Mouse (Mus musculus) limb, embryonic 14.5 days (tissue): ENCODE results near the gene Tmprss3. TPM values are rescaled to one million over a fixed set of nuclear protein-coding genes. Genes with fewer than 3 reads are reported as not detected.

Experiments used
- ATAC-seq: fragments of 200-750 bp; cut with Nextera tagmentation; 2 replicates; pipeline ENCODE4 v1.8.0; 2017; ENCODE audit warnings: low read depth, moderate number of reproducible peaks, moderate TSS enrichment; ENCODE audit not compliant: low FRiP score
- DNase-seq: peaks from one replicate; pipeline ENCODE4 v3.0.0-alpha.2; 2015; ENCODE audit warnings: low spot score
- H3K27ac ChIP-seq: fragments of 300-500 bp; sonication (generic); replicated peaks from 2 replicates; pipeline ENCODE4 v1.5.1; 2014; ENCODE audit warnings: low read depth, mild to moderate bottlenecking, low read length, moderate library complexity, mixed read lengths
- H3K27me3 ChIP-seq: fragments of 300-500 bp; sonication (generic); 2 replicates; pipeline ENCODE4 v1.6.1; 2014; ENCODE audit warnings: low read length, mixed read lengths; ENCODE audit not compliant: control insufficient read depth, insufficient read depth
- H3K36me3 ChIP-seq: fragments of 300-500 bp; sonication (generic); 2 replicates; pipeline ENCODE4 v1.6.1; 2014; ENCODE audit warnings: mild to moderate bottlenecking, low read length, moderate library complexity, mixed read lengths; ENCODE audit not compliant: control insufficient read depth, insufficient read depth
- H3K4me1 ChIP-seq: fragments of 300-500 bp; sonication (generic); 2 replicates; pipeline ENCODE4 v1.6.1; 2014; ENCODE audit warnings: antibody characterized with exemption, low read length, mixed read lengths; ENCODE audit not compliant: control insufficient read depth, insufficient read depth
- H3K4me2 ChIP-seq: fragments of 300-500 bp; sonication (generic); replicated peaks from 2 replicates; pipeline ENCODE4 v1.6.1; 2014; ENCODE audit warnings: low read depth, mild to moderate bottlenecking, low read length, moderate library complexity; ENCODE audit not compliant: severe bottlenecking
- H3K4me3 ChIP-seq: fragments of 300-500 bp; sonication (generic); replicated peaks from 2 replicates; pipeline ENCODE4 v1.5.1; 2014; ENCODE audit warnings: low read length
- H3K9ac ChIP-seq: fragments of 300-500 bp; sonication (generic); 2 replicates; pipeline ENCODE4 v1.6.1; 2014; ENCODE audit warnings: mild to moderate bottlenecking, low read depth, low read length, moderate library complexity; ENCODE audit not compliant: severe bottlenecking
- H3K9me3 ChIP-seq: fragments of 300-500 bp; sonication (generic); 2 replicates; pipeline ENCODE4 v1.6.1; 2016; ENCODE audit warnings: low read length; ENCODE audit not compliant: control insufficient read depth
- POLR2A ChIP-seq: fragments of 200-500 bp; IDR thresholded peaks from 2 replicates; pipeline ENCODE4 v1.8.0; 2012; ENCODE audit warnings: inconsistent platforms, mild to moderate bottlenecking, moderate library complexity, borderline replicate concordance; ENCODE audit not compliant: insufficient read depth, insufficient read length; ENCODE audit errors: extremely low read depth
- WGBS: fragments of 180-500 bp; shearing (Covaris S2); extraction: QIAGEN DNeasy Blood & Tissue Kit; methylation state at CpG from one replicate; pipeline ENCODE4 v1.1.7; 2014; 5-methylcytosine and 5-hydroxymethylcytosine counted together
- polyA plus RNA-seq, 2 experiments: library from polyadenylated mRNA; depleted of rRNA in 1 of 2; stranded (reverse) in 1 of 2; unstranded in 1 of 2; fragments of >200 nt; fragmentation: Nextera tagmentation in 1 of 2; extraction: Ambion mirVana in 1 of 2; gene quantifications; 2 replicates each; pipeline versions ENCODE4 v1.2.1 to v1.2.3; 2012 to 2014

Tmprss3 gene
- polyA plus RNA-seq, 2 experiments: 0.06 TPM; not detected in 1

DNA sequence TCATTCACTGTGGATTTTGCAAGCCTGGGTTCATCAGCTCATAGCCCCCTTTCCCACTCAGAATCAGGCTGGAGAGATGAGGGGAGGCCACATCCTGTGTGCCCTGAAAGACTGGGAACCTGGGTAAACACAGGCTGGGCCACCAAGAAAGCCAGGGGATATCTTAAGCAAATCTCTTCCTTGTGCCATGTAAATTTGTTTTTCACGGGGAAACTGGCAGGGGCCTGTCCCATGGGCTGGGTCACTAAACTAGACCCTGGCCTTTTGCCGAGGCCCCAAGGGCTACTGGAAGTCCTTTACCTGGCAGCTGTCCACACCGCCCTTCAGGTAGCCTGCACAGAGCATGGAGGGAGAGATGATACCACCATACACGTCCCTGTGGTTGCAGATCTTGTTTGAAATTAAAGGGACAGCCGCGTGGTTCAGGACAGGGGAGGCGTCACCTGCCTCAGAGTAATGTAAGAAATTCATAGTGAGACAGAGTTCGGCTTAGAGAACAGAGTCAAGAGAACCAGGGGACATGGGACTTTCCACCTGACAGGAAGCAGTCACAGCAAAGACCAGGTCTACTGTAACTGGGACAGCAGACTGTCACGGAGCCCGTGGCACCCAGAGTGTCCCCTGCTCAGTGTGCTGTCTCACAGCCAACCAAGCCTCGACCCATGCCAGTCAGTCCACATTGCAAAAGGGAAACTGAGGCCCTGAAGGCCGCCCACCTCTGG lies 14.3 kb downstream of the Tmprss3 start:
- WGBS: 79% methylated on average over 12 of the region's 12 CpGs

GRCm38 (mm10) chr17:31183180-31183974 lies 15.4 kb downstream of the Tmprss3 start:
- H3K4me2 ChIP-seq: no peak overlapping the region
- no peak for DNase-seq
- no peaks in the 10 kb centered on the region for H3K9me3 ChIP-seq
- H3K4me1 ChIP-seq: no peaks in the 10 kb centered on the region
- TF ChIP-seq POLR2A: no peak
- no peak overlapping the region for H3K9ac ChIP-seq
- no peak overlapping the region for H3K27ac ChIP-seq
- no peak overlapping the region for H3K4me3 ChIP-seq
- H3K27me3 ChIP-seq: no peaks in the 10 kb centered on the region
- ATAC-seq: no peak
- no peaks in the 10 kb centered on the region for H3K36me3 ChIP-seq
- 63% methylated on average over 12 of the region's 12 CpGs for WGBS

More for the DNA sequence above, 14.3 kb downstream of the Tmprss3 start:
- ATAC-seq (no peak), DNase-seq (no peak)
- Histone ChIP-seq H3K4me1 (no peaks in the 10 kb centered on the region), H3K27ac (no peak overlapping the region), H3K4me2 (no peak overlapping the region), H3K27me3 (no peaks in the 10 kb centered on the region), H3K4me3 (no peak overlapping the region), H3K9me3 (no peaks in the 10 kb centered on the region), H3K9ac (no peak overlapping the region), H3K36me3 (no peaks in the 10 kb centered on the region)
- TF ChIP-seq POLR2A: no peak

GRCm38 (mm10) chr17:31181490-31181889 lies 17.3 kb downstream of the Tmprss3 start:
- Histone ChIP-seq H3K9me3 (no peaks in the 10 kb centered on the region), H3K4me1 (no peaks in the 10 kb centered on the region), H3K4me2 (no peak overlapping the region), H3K27me3 (no peaks in the 10 kb centered on the region), H3K36me3 (no peaks in the 10 kb centered on the region), H3K27ac (no peak overlapping the region), H3K4me3 (no peak overlapping the region), H3K9ac (no peak overlapping the region)
- ATAC-seq (no peak), DNase-seq (no peak)
- WGBS: 89% methylated on average over 4 of the region's 4 CpGs
- TF ChIP-seq POLR2A: no peak

DNA sequence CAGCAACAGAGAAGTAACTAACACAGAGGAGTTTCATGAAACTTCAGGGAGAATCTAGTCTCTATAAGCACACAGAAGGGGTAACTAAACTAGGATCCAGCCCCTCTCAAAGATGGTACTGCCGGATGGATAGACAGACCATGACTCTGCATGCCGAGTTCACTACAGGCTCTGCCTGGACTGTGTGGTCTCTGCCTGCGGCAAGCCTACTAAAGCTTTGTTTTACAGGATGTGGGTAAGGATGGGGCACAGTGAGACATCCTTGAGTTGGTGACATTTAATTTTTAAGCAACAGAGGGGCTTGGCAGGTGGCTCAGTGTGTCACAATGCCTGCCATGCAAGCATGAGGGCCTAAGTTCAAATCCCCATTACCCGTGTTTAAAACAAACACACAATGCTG lies 22.5 kb downstream of the Tmprss3 start:
- ATAC-seq (no peak), DNase-seq (no peak)
- H3K27ac ChIP-seq: no peak overlapping the region
- WGBS: 86% methylated on average over 4 of the region's 4 CpGs
- no peak for TF ChIP-seq POLR2A
- H3K4me3 ChIP-seq: no peak overlapping the region
- no peaks in the 10 kb centered on the region for H3K9me3 ChIP-seq
- H3K36me3 ChIP-seq: no peaks in the 10 kb centered on the region
- H3K4me2 ChIP-seq: no peak overlapping the region
- no peak overlapping the region for H3K9ac ChIP-seq
- H3K4me1 ChIP-seq: no peaks in the 10 kb centered on the region
- no peaks in the 10 kb centered on the region for H3K27me3 ChIP-seq

GRCm38 (mm10) chr17:31169796-31170195 lies 29.0 kb downstream of the Tmprss3 start:
- Histone ChIP-seq H3K27ac (no peak overlapping the region), H3K27me3 (no peaks in the 10 kb centered on the region), H3K4me2 (no peak overlapping the region), H3K9ac (no peak overlapping the region), H3K36me3 (no peaks in the 10 kb centered on the region), H3K4me1 (no peaks in the 10 kb centered on the region), H3K4me3 (no peak overlapping the region), H3K9me3 (no peaks in the 10 kb centered on the region)
- no peak for TF ChIP-seq POLR2A
- DNase-seq: no peak
- 91% methylated on average over 5 of the region's 5 CpGs for WGBS
- ATAC-seq: no peak
